Mouse (Mus musculus): ENCODE measurements around the gene Ebf1. TPM values are rescaled to one million over a fixed set of nuclear protein-coding genes. Genes with fewer than 3 reads are reported as not detected.

Gene Ebf1
- polyA plus RNA-seq, 1 experiment, result 26.6 TPM

- Histone ChIP-seq H3K27me3 (ENCODE audit: control insufficient read depth, insufficient read depth, low read length) (no peaks in the 10 kb centered on the region), H3K4me3 (ENCODE audit: extremely low read depth, insufficient read depth, insufficient read length) (peak overlapping the region; percentile 42; the same call in 1 of the 2 replicates), H3K27ac (ENCODE audit: insufficient read depth, low read length) (peak overlapping the region; percentile 6; the same call in 1 of the 2 replicates), H3K4me1 (ENCODE audit: control insufficient read depth, insufficient read depth, insufficient read length) (peaks cover 5% of the 10 kb centered on the region; the same call in 1 of the 2 replicates), H3K36me3 (ENCODE audit: control insufficient read depth, insufficient read depth, low read length) (no peaks in the 10 kb centered on the region)
- 5% methylated on average over 11 of the region's 11 CpGs for WGBS
- DNase-seq (ENCODE audit: low read depth in 1 of 2, low spot score in 2 of 2), result peak; percentile 63 to 65
- TF ChIP-seq POLR2A (IDR thresholded peaks at IDR 0.05; ENCODE audit: low read depth, low read length), result no peak
- peak; percentile 72; the same call in 1 of the 2 replicates for TF ChIP-seq CTCF (IDR thresholded peaks at IDR 0.05; ENCODE audit: extremely low read depth, insufficient read depth, insufficient read length, insufficient replicate concordance)
These were observed 35.8 kb upstream of the Ebf1 start for GRCm38 (mm10) chr11:44581277-44581683.

- TF ChIP-seq POLR2A (IDR thresholded peaks at IDR 0.05; ENCODE audit: low read depth, low read length) (no peak), CTCF (IDR thresholded peaks at IDR 0.05; ENCODE audit: extremely low read depth, insufficient read depth, insufficient read length, insufficient replicate concordance) (peak; percentile 36; the same call in 1 of the 2 replicates)
- peak; percentile 58 to 59 for DNase-seq (ENCODE audit: low read depth in 1 of 2, low spot score in 2 of 2)
- Histone ChIP-seq H3K27me3 (ENCODE audit: control insufficient read depth, insufficient read depth, low read length) (no peaks in the 10 kb centered on the region), H3K27ac (ENCODE audit: insufficient read depth, low read length) (no peak overlapping the region), H3K36me3 (ENCODE audit: control insufficient read depth, insufficient read depth, low read length) (no peaks in the 10 kb centered on the region), H3K4me3 (ENCODE audit: extremely low read depth, insufficient read depth, insufficient read length) (no peak overlapping the region), H3K4me1 (ENCODE audit: control insufficient read depth, insufficient read depth, insufficient read length) (no peaks in the 10 kb centered on the region)
- WGBS, result 13% methylated on average over 3 of the region's 3 CpGs
These were observed 30.9 kb upstream of the Ebf1 start for GRCm38 (mm10) chr11:44586047-44586696.

- H3K27me3 ChIP-seq (ENCODE audit: control insufficient read depth, insufficient read depth, low read length), result no peaks in the 10 kb centered on the region
- WGBS, result 91% methylated on average over 6 of the region's 6 CpGs
- H3K27ac ChIP-seq (ENCODE audit: insufficient read depth, low read length), result no peak overlapping the region
- no peak for DNase-seq (ENCODE audit: low read depth in 1 of 2, low spot score in 2 of 2)
- H3K36me3 ChIP-seq (ENCODE audit: control insufficient read depth, insufficient read depth, low read length), result no peaks in the 10 kb centered on the region
- H3K4me3 ChIP-seq (ENCODE audit: extremely low read depth, insufficient read depth, insufficient read length), result no peak overlapping the region
- no peaks in the 10 kb centered on the region for H3K4me1 ChIP-seq (ENCODE audit: control insufficient read depth, insufficient read depth, insufficient read length)
- no peak for TF ChIP-seq CTCF (IDR thresholded peaks at IDR 0.05; ENCODE audit: extremely low read depth, insufficient read depth, insufficient read length, insufficient replicate concordance)
- no peak for TF ChIP-seq POLR2A (IDR thresholded peaks at IDR 0.05; ENCODE audit: low read depth, low read length)
These were observed 24.1 kb upstream of the Ebf1 start for GRCm38 (mm10) chr11:44593016-44593415.

- 84% methylated on average over 3 of the region's 3 CpGs for WGBS
- H3K4me3 ChIP-seq (ENCODE audit: extremely low read depth, insufficient read depth, insufficient read length), result no peak overlapping the region
- H3K27ac ChIP-seq (ENCODE audit: insufficient read depth, low read length), result no peak overlapping the region
- no peak for DNase-seq (ENCODE audit: low read depth in 1 of 2, low spot score in 2 of 2)
- no peaks in the 10 kb centered on the region for H3K4me1 ChIP-seq (ENCODE audit: control insufficient read depth, insufficient read depth, insufficient read length)
- H3K36me3 ChIP-seq (ENCODE audit: control insufficient read depth, insufficient read depth, low read length), result no peaks in the 10 kb centered on the region
- TF ChIP-seq CTCF (IDR thresholded peaks at IDR 0.05; ENCODE audit: extremely low read depth, insufficient read depth, insufficient read length, insufficient replicate concordance), result no peak
- no peak for TF ChIP-seq POLR2A (IDR thresholded peaks at IDR 0.05; ENCODE audit: low read depth, low read length)
- no peaks in the 10 kb centered on the region for H3K27me3 ChIP-seq (ENCODE audit: control insufficient read depth, insufficient read depth, low read length)
These were observed 22.3 kb upstream of the Ebf1 start for GRCm38 (mm10) chr11:44594768-44595167.

GRCm38 (mm10) chr11:44606881-44607280 lies 10.2 kb upstream of the Ebf1 start:
- H3K27me3 ChIP-seq (ENCODE audit: control insufficient read depth, insufficient read depth, low read length), result no peaks in the 10 kb centered on the region
- DNase-seq (ENCODE audit: low read depth in 1 of 2, low spot score in 2 of 2), result no peak
- H3K27ac ChIP-seq (ENCODE audit: insufficient read depth, low read length), result no peak overlapping the region
- WGBS, result 81% methylated on average over 8 of the region's 8 CpGs
- no peak for TF ChIP-seq POLR2A (IDR thresholded peaks at IDR 0.05; ENCODE audit: low read depth, low read length)
- TF ChIP-seq CTCF (IDR thresholded peaks at IDR 0.05; ENCODE audit: extremely low read depth, insufficient read depth, insufficient read length, insufficient replicate concordance), result no peak
- no peaks in the 10 kb centered on the region for H3K4me1 ChIP-seq (ENCODE audit: control insufficient read depth, insufficient read depth, insufficient read length)
- no peak overlapping the region for H3K4me3 ChIP-seq (ENCODE audit: extremely low read depth, insufficient read depth, insufficient read length)
- H3K36me3 ChIP-seq (ENCODE audit: control insufficient read depth, insufficient read depth, low read length), result no peaks in the 10 kb centered on the region

GRCm38 (mm10) chr11:44608646-44609045 lies 8.5 kb upstream of the Ebf1 start:
- no peak overlapping the region for H3K4me3 ChIP-seq (ENCODE audit: extremely low read depth, insufficient read depth, insufficient read length)
- TF ChIP-seq CTCF (IDR thresholded peaks at IDR 0.05; ENCODE audit: extremely low read depth, insufficient read depth, insufficient read length, insufficient replicate concordance) (no peak), POLR2A (IDR thresholded peaks at IDR 0.05; ENCODE audit: low read depth, low read length) (no peak)
- no peak for DNase-seq (ENCODE audit: low read depth in 1 of 2, low spot score in 2 of 2)
- no peaks in the 10 kb centered on the region for H3K36me3 ChIP-seq (ENCODE audit: control insufficient read depth, insufficient read depth, low read length)
- no peak overlapping the region for H3K27ac ChIP-seq (ENCODE audit: insufficient read depth, low read length)
- 83% methylated on average over 11 of the region's 11 CpGs for WGBS
- H3K4me1 ChIP-seq (ENCODE audit: control insufficient read depth, insufficient read depth, insufficient read length), result no peaks in the 10 kb centered on the region
- H3K27me3 ChIP-seq (ENCODE audit: control insufficient read depth, insufficient read depth, low read length), result no peaks in the 10 kb centered on the region
